Mouse (Mus musculus): ENCODE measurements around the gene Myzap.

DNA sequence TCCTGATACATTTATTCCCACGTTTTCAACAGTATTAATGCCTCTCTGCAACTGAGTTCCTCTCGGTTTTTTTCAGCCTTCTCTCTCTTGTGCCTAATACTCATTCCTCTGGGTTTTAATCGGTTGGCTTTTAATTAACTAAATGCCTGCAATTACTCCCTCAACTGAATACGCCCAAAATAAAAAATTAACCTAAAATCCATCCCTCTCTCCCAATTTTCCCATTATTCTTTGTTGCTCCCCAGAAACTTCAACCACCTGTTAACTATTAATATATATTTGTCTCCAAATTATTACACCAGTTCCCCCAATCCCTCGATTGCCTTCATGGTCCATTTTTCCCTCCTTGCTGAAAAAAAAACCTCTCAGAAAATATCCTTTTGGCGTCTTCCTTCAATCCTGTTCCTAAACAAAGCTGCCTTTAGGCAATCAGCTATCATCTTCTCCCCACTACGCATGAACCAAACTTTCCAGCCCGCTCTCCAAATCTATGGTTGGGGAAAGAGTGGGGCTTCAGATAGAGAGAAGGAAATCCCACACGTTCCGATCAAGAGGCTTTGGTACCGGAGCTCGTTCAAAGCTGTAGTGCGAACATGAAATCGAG is 107.2 kb downstream of the Myzap start:
- no peak for TF ChIP-seq CTCF (IDR thresholded peaks at IDR 0.05; ENCODE audit: extremely low read depth, insufficient read depth, low read length)
- no peak for TF ChIP-seq POLR2A (IDR thresholded peaks at IDR 0.05; ENCODE audit: extremely low read depth, insufficient read depth, low read length)

Measured in cortical plate, adult 2 months (tissue).